Mouse (Mus musculus): ENCODE measurements around the gene Pdlim4. TPM values are rescaled to one million over a fixed set of nuclear protein-coding genes. Genes with fewer than 3 reads are reported as not detected.

Pdlim4 gene
- polyA plus RNA-seq, 1 experiment from 2014 or later = 9.5 TPM

- Histone ChIP-seq H3K4me1 (peaks cover 79% of the 10 kb centered on the region), H3K9me3 (no peaks in the 10 kb centered on the region), H3K27ac (replicated peaks) (peak overlapping the region; percentile 68), H3K9ac (peak overlapping the region; percentile 35; the same call in 1 of the 2 replicates), H3K4me3 (no peak overlapping the region), H3K4me2 (no peak overlapping the region), H3K36me3 (peaks cover 20% of the 10 kb centered on the region), H3K27me3 (replicated peaks) (no peaks in the 10 kb centered on the region)
- ATAC-seq (ENCODE audit: extremely low read depth, insufficient number of reproducible peaks, low FRiP score, low TSS enrichment) = no peak
- 76% methylated on average over 3 of the region's 3 CpGs for WGBS
Measured at GRCm38 (mm10) chr11:54108131-54108530, 39.3 kb upstream of the Pdlim4 start.

- Histone ChIP-seq H3K9me3 (no peaks in the 10 kb centered on the region), H3K4me2 (no peak overlapping the region), H3K27ac (replicated peaks) (no peak overlapping the region), H3K4me3 (no peak overlapping the region), H3K27me3 (replicated peaks) (no peaks in the 10 kb centered on the region), H3K9ac (no peak overlapping the region), H3K36me3 (peaks cover 20% of the 10 kb centered on the region), H3K4me1 (peaks cover 80% of the 10 kb centered on the region)
- 80% methylated on average over 7 of the region's 7 CpGs for WGBS
- no peak for ATAC-seq (ENCODE audit: extremely low read depth, insufficient number of reproducible peaks, low FRiP score, low TSS enrichment)
Measured at GRCm38 (mm10) chr11:54107239-54107638, 38.4 kb upstream of the Pdlim4 start.

GRCm38 (mm10) chr11:54106676-54107075 is 37.9 kb upstream of the Pdlim4 start:
- no peak overlapping the region for H3K4me2 ChIP-seq
- peaks cover 20% of the 10 kb centered on the region for H3K36me3 ChIP-seq
- H3K4me3 ChIP-seq = no peak overlapping the region
- H3K9me3 ChIP-seq = no peaks in the 10 kb centered on the region
- 79% methylated on average over 3 of the region's 3 CpGs for WGBS
- no peak overlapping the region for H3K9ac ChIP-seq
- ATAC-seq (ENCODE audit: extremely low read depth, insufficient number of reproducible peaks, low FRiP score, low TSS enrichment) = no peak
- H3K4me1 ChIP-seq = peaks cover 80% of the 10 kb centered on the region
- H3K27ac ChIP-seq (replicated peaks) = no peak overlapping the region
- no peaks in the 10 kb centered on the region for H3K27me3 ChIP-seq (replicated peaks)

- no peak overlapping the region for H3K27ac ChIP-seq (replicated peaks)
- 80% methylated on average over 6 of the region's 6 CpGs for WGBS
- no peak overlapping the region for H3K4me2 ChIP-seq
- H3K4me1 ChIP-seq = peaks cover 76% of the 10 kb centered on the region
- no peak overlapping the region for H3K4me3 ChIP-seq
- H3K9me3 ChIP-seq = no peaks in the 10 kb centered on the region
- peaks cover 5% of the 10 kb centered on the region; the same call in 1 of the 2 replicates for H3K27me3 ChIP-seq (replicated peaks)
- peaks cover 10% of the 10 kb centered on the region; the same call in 1 of the 2 replicates for H3K36me3 ChIP-seq
- H3K9ac ChIP-seq = no peak overlapping the region
- no peak for ATAC-seq (ENCODE audit: extremely low read depth, insufficient number of reproducible peaks, low FRiP score, low TSS enrichment)
Measured at GRCm38 (mm10) chr11:54105011-54105410, 36.2 kb upstream of the Pdlim4 start.

GRCm38 (mm10) chr11:54102706-54103449 is 34.1 kb upstream of the Pdlim4 start:
- H3K4me3 ChIP-seq = peak overlapping the region; percentile 81
- no peak for ATAC-seq (ENCODE audit: extremely low read depth, insufficient number of reproducible peaks, low FRiP score, low TSS enrichment)

GRCm38 (mm10) chr11:54101701-54102100 is 32.9 kb upstream of the Pdlim4 start:
- Histone ChIP-seq H3K27ac (replicated peaks) (0 out of 2 replicates have a peak overlapping the region, but pooled peaks have one; percentile 38), H3K9ac (peak overlapping the region; percentile 90)
- no peak for ATAC-seq (ENCODE audit: extremely low read depth, insufficient number of reproducible peaks, low FRiP score, low TSS enrichment)

More at GRCm38 (mm10) chr11:54102706-54103449, 34.1 kb upstream of the Pdlim4 start:
- peaks cover 10% of the 10 kb centered on the region; the same call in 1 of the 2 replicates for H3K36me3 ChIP-seq
- H3K27me3 ChIP-seq (replicated peaks) = peaks cover 14% of the 10 kb centered on the region; the same call in 1 of the 2 replicates
- H3K4me1 ChIP-seq = peaks cover 54% of the 10 kb centered on the region
- H3K4me2 ChIP-seq = peak overlapping the region; percentile 97
- no peaks in the 10 kb centered on the region for H3K9me3 ChIP-seq
- peak overlapping the region; percentile 63 for H3K9ac ChIP-seq
- WGBS = 40% methylated on average over 10 of the region's 10 CpGs
- H3K27ac ChIP-seq (replicated peaks) = peak overlapping the region; percentile 61

GRCm38 (mm10) chr11:54100692-54101591 is 32.1 kb upstream of the Pdlim4 start:
- ATAC-seq (ENCODE audit: extremely low read depth, insufficient number of reproducible peaks, low FRiP score, low TSS enrichment) = peak; percentile 73
- no peaks in the 10 kb centered on the region for H3K9me3 ChIP-seq
- peak overlapping the region; percentile 81 for H3K4me3 ChIP-seq
- peak overlapping the region; percentile 90 for H3K9ac ChIP-seq
- H3K4me1 ChIP-seq = peaks cover 42% of the 10 kb centered on the region
- peak overlapping the region; percentile 38; the same call in 1 of the 2 replicates for H3K27ac ChIP-seq (replicated peaks)
- peaks cover 6% of the 10 kb centered on the region; the same call in 1 of the 2 replicates for H3K36me3 ChIP-seq
- H3K4me2 ChIP-seq = peak overlapping the region; percentile 97
- peaks cover 14% of the 10 kb centered on the region; the same call in 1 of the 2 replicates for H3K27me3 ChIP-seq (replicated peaks)
- under 1% methylated on average over 67 of the region's 83 CpGs for WGBS

More at GRCm38 (mm10) chr11:54101701-54102100, 32.9 kb upstream of the Pdlim4 start:
- peak overlapping the region; percentile 81 for H3K4me3 ChIP-seq
- whole genome bisulfite sequencing = 65% methylated on average over 9 of the region's 9 CpGs
- peaks cover 50% of the 10 kb centered on the region for H3K4me1 ChIP-seq
- H3K4me2 ChIP-seq = peak overlapping the region; percentile 97
- H3K27me3 ChIP-seq (replicated peaks) = peaks cover 14% of the 10 kb centered on the region; the same call in 1 of the 2 replicates
- no peaks in the 10 kb centered on the region for H3K9me3 ChIP-seq
- peaks cover 10% of the 10 kb centered on the region; the same call in 1 of the 2 replicates for H3K36me3 ChIP-seq

GRCm38 (mm10) chr11:54100045-54100691 is 31.4 kb upstream of the Pdlim4 start, which contains the start of gene P4ha2:
P4ha2 (plus strand) TSS chr11:54100095.
- Histone ChIP-seq H3K4me1 (peaks cover 35% of the 10 kb centered on the region), H3K27me3 (replicated peaks) (peaks cover 14% of the 10 kb centered on the region; the same call in 1 of the 2 replicates), H3K27ac (replicated peaks) (peak within 1 kb of the TSS; percentile 38; the same call in 1 of the 2 replicates), H3K36me3 (0 out of 2 replicates have a peak, but pooled peaks cover 5% of the 10 kb centered on the region), H3K9me3 (no peaks in the 10 kb centered on the region), H3K4me3 (peak within 1 kb of the TSS; percentile 81), H3K9ac (peak within 1 kb of the TSS; percentile 90), H3K4me2 (peak within 1 kb of the TSS; percentile 97)
- no peak for ATAC-seq (ENCODE audit: extremely low read depth, insufficient number of reproducible peaks, low FRiP score, low TSS enrichment)
- 49% methylated on average over 10 of the region's 10 CpGs for WGBS

- Histone ChIP-seq H3K36me3 (no peaks in the 10 kb centered on the region), H3K9me3 (no peaks in the 10 kb centered on the region), H3K27ac (replicated peaks) (no peak overlapping the region), H3K4me3 (no peak overlapping the region), H3K9ac (no peak overlapping the region), H3K4me1 (peaks cover 9% of the 10 kb centered on the region; the same call in 1 of the 2 replicates), H3K27me3 (replicated peaks) (no peaks in the 10 kb centered on the region), H3K4me2 (no peak overlapping the region)
- ATAC-seq (ENCODE audit: extremely low read depth, insufficient number of reproducible peaks, low FRiP score, low TSS enrichment) = no peak
- 12% methylated on average over 3 of the region's 3 CpGs for WGBS
Measured at GRCm38 (mm10) chr11:54093000-54093399, 24.2 kb upstream of the Pdlim4 start.

GRCm38 (mm10) chr11:54092188-54092587 is 23.4 kb upstream of the Pdlim4 start:
- no peak overlapping the region for H3K9ac ChIP-seq
- no peak overlapping the region for H3K4me3 ChIP-seq
- WGBS = 43% methylated on average over 7 of the region's 7 CpGs
- H3K27me3 ChIP-seq (replicated peaks) = no peaks in the 10 kb centered on the region
- H3K9me3 ChIP-seq = no peaks in the 10 kb centered on the region
- H3K4me2 ChIP-seq = no peak overlapping the region
- H3K27ac ChIP-seq (replicated peaks) = no peak overlapping the region
- ATAC-seq (ENCODE audit: extremely low read depth, insufficient number of reproducible peaks, low FRiP score, low TSS enrichment) = no peak
- H3K36me3 ChIP-seq = no peaks in the 10 kb centered on the region
- H3K4me1 ChIP-seq = peaks cover 9% of the 10 kb centered on the region; the same call in 1 of the 2 replicates
